In the genomic region with DNA sequence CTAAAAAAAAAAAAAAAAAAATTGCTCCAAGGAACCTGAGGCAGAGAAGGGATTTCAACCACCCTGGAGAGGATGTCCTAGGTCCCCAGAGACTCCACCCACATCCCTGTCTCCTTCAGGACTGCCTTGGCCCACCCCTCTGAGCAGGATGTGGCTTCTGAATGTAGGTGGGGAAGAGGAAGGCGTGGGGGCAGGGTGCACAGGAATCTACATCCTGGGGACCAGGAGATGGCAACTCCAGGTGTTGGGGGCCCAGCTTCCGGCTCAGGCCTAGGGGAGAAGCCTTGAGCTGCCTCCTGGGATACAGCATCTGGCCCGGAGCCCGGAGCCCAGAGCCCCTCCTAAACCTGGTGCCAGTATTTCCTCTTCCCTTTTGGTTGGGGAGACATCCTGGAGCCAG, we compare ENCODE assay signal across 9 mouse cellular contexts. TPM values are rescaled to one million over a fixed set of nuclear protein-coding genes. Genes with fewer than 3 reads are reported as not detected.
A peak's percentile ranks its signal among the peaks of the same experiment; 100 is the strongest.
DNase-seq lines count a peak whose midpoint lies in the region; ATAC-seq and TF ChIP-seq lines count a peak whose summit lies in the region.
"Had no signal": no experiment of that assay in that cellular context is flagged by ENCODE, and none has a peak within 500 bp of the region (broad histone marks: within the 10 kb centered on the region; RNA-seq: fewer than 3 reads in every experiment).

No protein-coding gene starts in this region.

- WGBS in lung, embryonic 14.5 days: 45% methylated on average over 4 of the region's 4 CpGs
- WGBS in heart, postnatal 0 days: 51% methylated on average over 4 of the region's 4 CpGs

- H3K27me3 ChIP-seq in lung, embryonic 14.5 days (ENCODE audit: insufficient read depth, low read length): no peaks in the 10 kb centered on the region
- no peaks in the 10 kb centered on the region for H3K27me3 ChIP-seq in heart, postnatal 0 days (ENCODE audit: control insufficient read depth, insufficient read depth, low read length)

- peak; percentile 77 for TF ChIP-seq EP300 in heart, postnatal 0 days (IDR thresholded peaks at IDR 0.05; ENCODE audit: low read depth)

- no peak overlapping the region for H3K9ac ChIP-seq in lung, embryonic 14.5 days
- no peak overlapping the region for H3K9ac ChIP-seq in heart, postnatal 0 days (replicated peaks; ENCODE audit: low read depth, low read length)

- no peak overlapping the region for H3K4me2 ChIP-seq in lung, embryonic 14.5 days
- H3K4me2 ChIP-seq in heart, postnatal 0 days (ENCODE audit: low read depth, low read length): no peak overlapping the region

- peak overlapping the region; percentile 15; the same call in 1 of the 2 replicates for H3K27ac ChIP-seq in lung, embryonic 14.5 days (ENCODE audit: low read depth)
- peak overlapping the region; percentile 82 for H3K27ac ChIP-seq in heart, postnatal 0 days (ENCODE audit: low read depth)

- peaks cover 3% of the 10 kb centered on the region; the same call in 1 of the 2 replicates for H3K9me3 ChIP-seq in lung, embryonic 14.5 days (ENCODE audit: low read depth, low read length)
- no peaks in the 10 kb centered on the region for H3K9me3 ChIP-seq in heart, postnatal 0 days (replicated peaks; ENCODE audit: control insufficient read depth, low read length)

- H3K36me3 ChIP-seq in lung, embryonic 14.5 days (ENCODE audit: insufficient read depth): no peaks in the 10 kb centered on the region
- no peaks in the 10 kb centered on the region for H3K36me3 ChIP-seq in heart, postnatal 0 days (replicated peaks; ENCODE audit: control insufficient read depth, insufficient read depth, low read length)
- H3K36me3 ChIP-seq: G1E had no signal

- peak; percentile 46; the same call in 1 of the 2 replicates for ATAC-seq in lung, embryonic 14.5 days (ENCODE audit: insufficient read depth)
- peak; percentile 47 for ATAC-seq in heart, postnatal 0 days (ENCODE audit: insufficient read depth, low read depth)
- no peak for ATAC-seq in megakaryocyte, adult 5-6 weeks (ENCODE audit: poor library complexity, severe bottlenecking)

- H3K4me3 ChIP-seq in lung, embryonic 14.5 days (ENCODE audit: low read depth, low read length): no peak overlapping the region
- H3K4me3 ChIP-seq in heart, postnatal 0 days (ENCODE audit: low read depth, low read length): no peak overlapping the region

- intact Hi-C loops in left cerebral cortex, postnatal 25 days (cut with DNase I): no loop called here

- TF ChIP-seq CTCF in lung, embryonic 14.5 days (IDR thresholded peaks at IDR 0.05; ENCODE audit: low read depth): no peak
- no peak for TF ChIP-seq CTCF in heart, postnatal 0 days (IDR thresholded peaks at IDR 0.05; ENCODE audit: low read depth)

- peak; percentile 60 for DNase-seq in lung, embryonic 14.5 days
- no peak for DNase-seq in lung, adult 18-20 months
- no peak for DNase-seq in heart, postnatal 0 days (ENCODE audit: low spot score)
- DNase-seq in kidney, postnatal 14 days: peak; percentile 68
- peak; percentile 77 for DNase-seq in thymus, postnatal 25 days
- DNase-seq in right cerebral cortex, postnatal 14 days: no peak
- DNase-seq in left cerebral cortex, postnatal 25 days (ENCODE audit: low spot score in 2 of 2): no peak

- H3K4me1 ChIP-seq in lung, embryonic 14.5 days (ENCODE audit: insufficient read depth): 0 out of 2 replicates have a peak, but pooled peaks cover 2% of the 10 kb centered on the region
- peaks cover 34% of the 10 kb centered on the region for H3K4me1 ChIP-seq in heart, postnatal 0 days (ENCODE audit: control insufficient read depth, insufficient read depth)

RNA-seq across cellular contexts. Expression of a gene that starts 35.3 kb away (rescaled TPM):
- polyA plus RNA-seq in lung, embryonic 14.5 days (2014; fragmentation: Nextera tagmentation; extraction: Ambion mirVana): 11.6 and 13.0 TPM in 2 replicates
- 32.2 and 33.7 TPM in 2 replicates for total RNA-seq in heart, postnatal 0 days (2014; rRNA removed; ENCODE audit: low replicate concordance)
- 3.3 and 3.5 TPM in 2 replicates for polyA plus RNA-seq in heart, postnatal 0 days (2015; fragmentation: Nextera tagmentation; extraction: Ambion mirVana)
- total RNA-seq in left cerebral cortex, postnatal 25 days (2021): 10 to 100 TPM; 34.0 to 36.7 TPM
- 1.3 and 1.6 TPM in 2 replicates for total RNA-seq in megakaryocyte, adult 5-6 weeks (2015)
- total RNA-seq in megakaryocyte, adult 5-6 weeks (2017): 0.40 and 1.7 TPM in 2 replicates
- polyA plus RNA-seq: G1E had no signal

RNA-seq across cellular contexts. Expression of a gene that starts 41.0 kb away (rescaled TPM):
- 14.7 and 14.9 TPM in 2 replicates for polyA plus RNA-seq in lung, embryonic 14.5 days (2014; fragmentation: Nextera tagmentation; extraction: Ambion mirVana)
- 104 and 144 TPM in 2 replicates for total RNA-seq in heart, postnatal 0 days (2014; rRNA removed; ENCODE audit: low replicate concordance)
- polyA plus RNA-seq in heart, postnatal 0 days (2015; fragmentation: Nextera tagmentation; extraction: Ambion mirVana): 140 and 150 TPM in 2 replicates
- 100 to 1,000 TPM; 463 to 509 TPM for total RNA-seq in left cerebral cortex, postnatal 25 days (2021)
- 3.2 and 3.9 TPM in 2 replicates for total RNA-seq in megakaryocyte, adult 5-6 weeks (2015)
- total RNA-seq in megakaryocyte, adult 5-6 weeks (2017): 0.08 and 0.22 TPM in 2 replicates

RNA-seq across cellular contexts. Expression of a gene that starts 41.6 kb away (rescaled TPM):
- 1,315 and 1,365 TPM in 2 replicates for polyA plus RNA-seq in lung, embryonic 14.5 days (2014; fragmentation: Nextera tagmentation; extraction: Ambion mirVana)
- total RNA-seq in heart, postnatal 0 days (2014; rRNA removed; ENCODE audit: low replicate concordance): 763 and 766 TPM in 2 replicates
- 480 and 487 TPM in 2 replicates for polyA plus RNA-seq in heart, postnatal 0 days (2015; fragmentation: Nextera tagmentation; extraction: Ambion mirVana)
- total RNA-seq in left cerebral cortex, postnatal 25 days (2021): 100 to 1,000 TPM; 457 to 461 TPM
- total RNA-seq in megakaryocyte, adult 5-6 weeks (2015): 965 and 1,027 TPM in 2 replicates
- total RNA-seq in megakaryocyte, adult 5-6 weeks (2017): 1,404 and 1,498 TPM in 2 replicates

Comparison
In these comparisons a context has a peak if more than half of its experiments do, and no peak if none do; other contexts are left out.
1. DNase-seq: peak in lung, embryonic 14.5 days (single experiment), kidney, postnatal 14 days (single experiment) and thymus, postnatal 25 days (single experiment); none in lung, adult 18-20 months (0 of 2), heart, postnatal 0 days (single experiment), right cerebral cortex, postnatal 14 days (single experiment) and left cerebral cortex, postnatal 25 days (0 of 2).
2. RNA of a gene that starts 35.3 kb away (total RNA-seq): 34.0 to 36.7 TPM in left cerebral cortex, postnatal 25 days and 32.2 to 33.7 TPM in heart, postnatal 0 days; 0.40 to 1.7 TPM in megakaryocyte, adult 5-6 weeks; every median in the first group is over 10 times any median in the second.
3. RNA of a gene that starts 41.0 kb away (total RNA-seq): 463 to 509 TPM in left cerebral cortex, postnatal 25 days and 104 to 144 TPM in heart, postnatal 0 days; 0.08 to 3.9 TPM in megakaryocyte, adult 5-6 weeks; every median in the first group is over 10 times any median in the second.